Mouse (Mus musculus): Measurements from ENCODE around the gene Urah.

DNA sequence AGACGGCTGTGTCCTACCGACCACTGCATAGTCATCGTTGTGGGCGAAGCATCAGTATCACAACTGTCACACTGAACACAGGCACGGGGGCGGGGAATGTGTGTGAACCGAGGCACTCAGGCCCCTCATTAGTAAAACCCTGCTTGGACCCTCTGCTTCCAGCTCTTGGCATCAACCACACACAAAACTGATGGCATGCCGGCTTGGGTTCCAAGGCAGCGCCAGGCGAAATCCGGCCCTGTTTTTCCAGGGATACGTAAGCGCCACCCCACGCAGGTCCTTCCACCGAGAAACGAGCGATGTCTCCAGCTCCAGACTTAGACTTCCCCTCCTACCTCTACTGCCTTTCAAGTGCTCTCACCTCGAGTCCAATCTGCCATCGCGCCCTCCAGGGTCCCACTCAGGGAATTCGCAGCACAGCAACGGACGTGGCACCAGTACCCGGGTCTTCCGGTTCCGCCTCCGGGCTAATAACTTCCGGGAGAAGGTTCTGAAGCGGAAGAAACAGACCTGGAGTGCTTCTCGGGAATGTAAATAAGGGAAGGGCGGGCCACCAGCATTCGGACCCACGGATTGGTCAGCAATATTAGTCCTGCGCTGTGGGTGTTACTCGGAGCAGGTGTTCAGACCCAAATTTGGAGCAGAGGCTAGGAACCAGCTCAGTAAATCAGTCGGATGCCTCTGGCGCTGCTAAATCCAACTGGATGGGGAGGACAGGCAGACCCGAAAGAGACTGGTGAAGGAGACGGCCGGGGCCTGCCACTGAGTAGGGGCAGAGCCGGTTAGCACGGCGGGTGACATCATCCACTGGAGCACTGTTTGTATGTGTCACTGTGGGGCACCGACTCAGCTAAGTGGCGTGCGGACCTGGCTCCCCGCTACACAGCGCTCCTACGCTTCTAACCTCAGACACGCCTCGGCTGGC is 21.3 kb downstream of the Urah start, which contains the start of gene Gm45785:
- TF ChIP-seq CTCF (IDR thresholded peaks at IDR 0.05; ENCODE audit: control insufficient read depth, insufficient read depth, insufficient replicate concordance, low read depth, low read length) (no peak), POLR2A (IDR thresholded peaks at IDR 0.05; ENCODE audit: control insufficient read depth, low read depth, low read length) (peak; percentile 54)
